Mouse (Mus musculus) cortical plate, adult 2 months (tissue): Measurements from ENCODE around the gene Mat2a.

Experiments used
- CTCF ChIP-seq: fragments of 200-500 bp; IDR thresholded peaks from 2 replicates; pipeline ENCODE4 v1.5.1; 2011; ENCODE audit warnings: mild to moderate bottlenecking, control low read depth, low read length; ENCODE audit not compliant: insufficient read depth; ENCODE audit errors: extremely low read depth
- POLR2A ChIP-seq: fragments of 200-500 bp; IDR thresholded peaks from 2 replicates; pipeline ENCODE4 v1.6.1; 2011; ENCODE audit warnings: mild to moderate bottlenecking, low read length, control low read depth; ENCODE audit not compliant: insufficient read depth; ENCODE audit errors: extremely low read depth

GRCm38 (mm10) chr6:72420901-72421300 lies 18.5 kb downstream of the Mat2a start:
- TF ChIP-seq CTCF, result no peak
- TF ChIP-seq POLR2A, result no peak
